Mouse (Mus musculus): ENCODE results near the gene Cdhr2. TPM values are rescaled to one million over a fixed set of nuclear protein-coding genes. Genes with fewer than 3 reads are reported as not detected.

Gene Cdhr2
- polyA plus RNA-seq, 1 experiment from 2014 or later, result 7.0 TPM

- Histone ChIP-seq H3K27me3 (ENCODE audit: insufficient read depth, low read length) (peaks cover 36% of the 10 kb centered on the region), H3K4me2 (ENCODE audit: low read depth, low read length) (no peak overlapping the region), H3K9ac (replicated peaks) (no peak overlapping the region), H3K27ac (ENCODE audit: low read depth) (no peak overlapping the region), H3K36me3 (replicated peaks; ENCODE audit: insufficient read depth, low read length) (no peaks in the 10 kb centered on the region), H3K4me1 (ENCODE audit: insufficient read depth) (peaks cover 15% of the 10 kb centered on the region), H3K4me3 (ENCODE audit: low read depth, low read length) (no peak overlapping the region), H3K9me3 (ENCODE audit: low read length) (no peaks in the 10 kb centered on the region)
- WGBS (ENCODE audit: insufficient replicate concordance), result 47% methylated on average over 6 of the region's 6 CpGs
- ATAC-seq (no peak), DNase-seq (no peak)
- TF ChIP-seq EP300 (IDR thresholded peaks at IDR 0.05; ENCODE audit: low read depth), result no peak
- TF ChIP-seq CTCF (IDR thresholded peaks at IDR 0.05; ENCODE audit: low read depth), result no peak
These were observed 52.5 kb downstream of the Cdhr2 start for GRCm38 (mm10) chr13:54753733-54754132.

GRCm38 (mm10) chr13:54754169-54755080, 53.2 kb downstream of the Cdhr2 start:
- no peak for DNase-seq
- no peak overlapping the region for H3K27ac ChIP-seq (ENCODE audit: low read depth)
- H3K27me3 ChIP-seq (ENCODE audit: insufficient read depth, low read length), result peaks cover 39% of the 10 kb centered on the region
- no peaks in the 10 kb centered on the region for H3K36me3 ChIP-seq (replicated peaks; ENCODE audit: insufficient read depth, low read length)
- ATAC-seq, result no peak
- TF ChIP-seq EP300 (IDR thresholded peaks at IDR 0.05; ENCODE audit: low read depth) (no peak), CTCF (IDR thresholded peaks at IDR 0.05; ENCODE audit: low read depth) (no peak)
- no peak overlapping the region for H3K9ac ChIP-seq (replicated peaks)
- no peak overlapping the region for H3K4me3 ChIP-seq (ENCODE audit: low read depth, low read length)
- H3K9me3 ChIP-seq (ENCODE audit: low read length), result no peaks in the 10 kb centered on the region
- WGBS (ENCODE audit: insufficient replicate concordance), result 43% methylated on average over 12 of the region's 12 CpGs
- H3K4me1 ChIP-seq (ENCODE audit: insufficient read depth), result peaks cover 12% of the 10 kb centered on the region
- H3K4me2 ChIP-seq (ENCODE audit: low read depth, low read length), result no peak overlapping the region

- Histone ChIP-seq H3K4me1 (ENCODE audit: insufficient read depth) (peaks cover 7% of the 10 kb centered on the region), H3K9me3 (ENCODE audit: low read length) (no peaks in the 10 kb centered on the region), H3K27me3 (ENCODE audit: insufficient read depth, low read length) (peaks cover 35% of the 10 kb centered on the region), H3K9ac (replicated peaks) (no peak overlapping the region), H3K4me2 (ENCODE audit: low read depth, low read length) (no peak overlapping the region), H3K36me3 (replicated peaks; ENCODE audit: insufficient read depth, low read length) (no peaks in the 10 kb centered on the region), H3K27ac (ENCODE audit: low read depth) (no peak overlapping the region), H3K4me3 (ENCODE audit: low read depth, low read length) (no peak overlapping the region)
- TF ChIP-seq EP300 (IDR thresholded peaks at IDR 0.05; ENCODE audit: low read depth) (no peak), CTCF (IDR thresholded peaks at IDR 0.05; ENCODE audit: low read depth) (no peak)
- ATAC-seq, result no peak
- no peak for DNase-seq
- WGBS (ENCODE audit: insufficient replicate concordance), result 30% methylated on average over 9 of the region's 9 CpGs
These were observed 54.1 kb downstream of the Cdhr2 start for GRCm38 (mm10) chr13:54755201-54755830.

GRCm38 (mm10) chr13:54756156-54756712, 55.0 kb downstream of the Cdhr2 start:
- Histone ChIP-seq H3K4me1 (ENCODE audit: insufficient read depth) (peaks cover 7% of the 10 kb centered on the region), H3K4me2 (ENCODE audit: low read depth, low read length) (no peak overlapping the region), H3K9ac (replicated peaks) (no peak overlapping the region), H3K27me3 (ENCODE audit: insufficient read depth, low read length) (peaks cover 26% of the 10 kb centered on the region), H3K4me3 (ENCODE audit: low read depth, low read length) (no peak overlapping the region), H3K9me3 (ENCODE audit: low read length) (no peaks in the 10 kb centered on the region), H3K27ac (ENCODE audit: low read depth) (no peak overlapping the region), H3K36me3 (replicated peaks; ENCODE audit: insufficient read depth, low read length) (no peaks in the 10 kb centered on the region)
- 79% methylated on average over 8 of the region's 8 CpGs for WGBS (ENCODE audit: insufficient replicate concordance)
- no peak for DNase-seq
- TF ChIP-seq CTCF (IDR thresholded peaks at IDR 0.05; ENCODE audit: low read depth) (no peak), EP300 (IDR thresholded peaks at IDR 0.05; ENCODE audit: low read depth) (no peak)
- no peak for ATAC-seq

- peaks cover 20% of the 10 kb centered on the region for H3K27me3 ChIP-seq (ENCODE audit: insufficient read depth, low read length)
- 49% methylated on average over 10 of the region's 10 CpGs for WGBS (ENCODE audit: insufficient replicate concordance)
- no peaks in the 10 kb centered on the region for H3K36me3 ChIP-seq (replicated peaks; ENCODE audit: insufficient read depth, low read length)
- DNase-seq (no peak), ATAC-seq (no peak)
- H3K9me3 ChIP-seq (ENCODE audit: low read length), result no peaks in the 10 kb centered on the region
- H3K4me3 ChIP-seq (ENCODE audit: low read depth, low read length), result no peak overlapping the region
- no peak overlapping the region for H3K27ac ChIP-seq (ENCODE audit: low read depth)
- H3K4me2 ChIP-seq (ENCODE audit: low read depth, low read length), result no peak overlapping the region
- peaks cover 7% of the 10 kb centered on the region for H3K4me1 ChIP-seq (ENCODE audit: insufficient read depth)
- TF ChIP-seq EP300 (IDR thresholded peaks at IDR 0.05; ENCODE audit: low read depth), result no peak
- TF ChIP-seq CTCF (IDR thresholded peaks at IDR 0.05; ENCODE audit: low read depth), result no peak
- no peak overlapping the region for H3K9ac ChIP-seq (replicated peaks)
These were observed 56.0 kb downstream of the Cdhr2 start for GRCm38 (mm10) chr13:54757093-54757830.

Data from liver, postnatal 0 days (tissue).